Mouse (Mus musculus) CD4-positive, CD25-positive, alpha-beta regulatory T cell (primary cell): ENCODE results near the gene Olfr862. TPM values are rescaled to one million over a fixed set of nuclear protein-coding genes. Genes with fewer than 3 reads are reported as not detected.

Source experiments
- polyA plus RNA-seq: library from polyadenylated mRNA; unstranded; fragments of 100-300 nt; shearing (Covaris generic); gene quantifications from one replicate; pipeline ENCODE4 v1.2.1, GENCODE M21; 2017

The Olfr862 gene
- polyA plus RNA-seq = not detected

GRCm38 (mm10) chr9:19887904-19888303, at the start of gene Olfr862:
Olfr862 (minus strand) TSS chr9:19888004.

GRCm38 (mm10) chr9:19916565-19916964, 28.8 kb upstream of the Olfr862 start, which contains the start of gene Olfr77:
Olfr77 (plus strand) TSS chr9:19916865.

GRCm38 (mm10) chr9:19849647-19850046, 38.2 kb downstream of the Olfr862 start, which contains the start of gene Olfr860:
Olfr860 (minus strand) TSS chr9:19849747.

Other genes starting within 250 kb of the Olfr862 start
- gene Olfr857, start 178.6 kb downstream of the Olfr862 start, polyA plus RNA-seq = not detected
- not detected for gene Olfr58, start 107.7 kb downstream of the Olfr862 start, polyA plus RNA-seq
- gene Olfr859, start 83.1 kb downstream of the Olfr862 start, polyA plus RNA-seq = not detected
- gene Olfr860, start 38.3 kb downstream of the Olfr862 start, polyA plus RNA-seq = 0.14 TPM
- gene Olfr77, start 28.9 kb upstream of the Olfr862 start, polyA plus RNA-seq = 0.90 TPM
- not detected for gene Olfr866, start 140.0 kb upstream of the Olfr862 start, polyA plus RNA-seq
- gene Olfr867, start 169.6 kb upstream of the Olfr862 start, polyA plus RNA-seq = not detected
- not detected for gene Olfr868, start 210.6 kb upstream of the Olfr862 start, polyA plus RNA-seq
- gene Olfr869, start 241.0 kb upstream of the Olfr862 start, polyA plus RNA-seq = not detected